Mouse (Mus musculus): ENCODE results near the gene U2af1l4. TPM values are rescaled to one million over a fixed set of nuclear protein-coding genes. Genes with fewer than 3 reads are reported as not detected.

U2af1l4 gene
- polyA plus RNA-seq, 1 experiment, result 62.1 TPM

GRCm38 (mm10) chr7:30552102-30553020 is 10.7 kb upstream of the U2af1l4 start, which contains the start of the genes Hspb6 and Proser3:
Hspb6 (plus strand) TSS chr7:30552178.
Proser3 (minus strand) TSS chr7:30552299.
- Histone ChIP-seq H3K27ac (ENCODE audit: insufficient read depth, low read depth, low read length) (peak within 1 kb of the TSS; percentile 83), H3K4me1 (ENCODE audit: control insufficient read depth, insufficient read depth, low read length) (peaks cover 5% of the 10 kb centered on the region), H3K4me3 (ENCODE audit: insufficient read depth, low read length) (peak within 1 kb of the TSS; percentile 89)
- no peak for TF ChIP-seq POLR2A (IDR thresholded peaks at IDR 0.05; ENCODE audit: borderline replicate concordance, low read depth, low read length)
- TF ChIP-seq CTCF (IDR thresholded peaks at IDR 0.05; ENCODE audit: low read depth, low read length), result no peak

- no peak for TF ChIP-seq POLR2A (IDR thresholded peaks at IDR 0.05; ENCODE audit: borderline replicate concordance, low read depth, low read length)
- TF ChIP-seq CTCF (IDR thresholded peaks at IDR 0.05; ENCODE audit: low read depth, low read length), result no peak
- Histone ChIP-seq H3K4me1 (ENCODE audit: control insufficient read depth, insufficient read depth, low read length) (peaks cover 6% of the 10 kb centered on the region), H3K4me3 (ENCODE audit: insufficient read depth, low read length) (peak overlapping the region; percentile 89), H3K27ac (ENCODE audit: insufficient read depth, low read depth, low read length) (peak overlapping the region; percentile 37)
Measured at GRCm38 (mm10) chr7:30553021-30553589, 10.0 kb upstream of the U2af1l4 start.

GRCm38 (mm10) chr7:30553810-30554584 is 9.1 kb upstream of the U2af1l4 start:
- no peak for TF ChIP-seq CTCF (IDR thresholded peaks at IDR 0.05; ENCODE audit: low read depth, low read length)
- TF ChIP-seq POLR2A (IDR thresholded peaks at IDR 0.05; ENCODE audit: borderline replicate concordance, low read depth, low read length), result no peak
- Histone ChIP-seq H3K4me3 (ENCODE audit: insufficient read depth, low read length) (no peak overlapping the region), H3K4me1 (ENCODE audit: control insufficient read depth, insufficient read depth, low read length) (peaks cover 11% of the 10 kb centered on the region), H3K27ac (ENCODE audit: insufficient read depth, low read depth, low read length) (no peak overlapping the region)

- no peak overlapping the region for H3K4me3 ChIP-seq (ENCODE audit: insufficient read depth, low read length)
- no peak overlapping the region for H3K27ac ChIP-seq (ENCODE audit: insufficient read depth, low read depth, low read length)
- no peak for TF ChIP-seq CTCF (IDR thresholded peaks at IDR 0.05; ENCODE audit: low read depth, low read length)
- TF ChIP-seq POLR2A (IDR thresholded peaks at IDR 0.05; ENCODE audit: borderline replicate concordance, low read depth, low read length), result no peak
- peaks cover 17% of the 10 kb centered on the region for H3K4me1 ChIP-seq (ENCODE audit: control insufficient read depth, insufficient read depth, low read length)
Measured at GRCm38 (mm10) chr7:30556894-30557536, 6.1 kb upstream of the U2af1l4 start.

- TF ChIP-seq POLR2A (IDR thresholded peaks at IDR 0.05; ENCODE audit: borderline replicate concordance, low read depth, low read length), result no peak
- no peak for TF ChIP-seq CTCF (IDR thresholded peaks at IDR 0.05; ENCODE audit: low read depth, low read length)
- H3K4me1 ChIP-seq (ENCODE audit: control insufficient read depth, insufficient read depth, low read length), result peaks cover 17% of the 10 kb centered on the region
- peak overlapping the region; percentile 86 for H3K4me3 ChIP-seq (ENCODE audit: insufficient read depth, low read length)
- no peak overlapping the region for H3K27ac ChIP-seq (ENCODE audit: insufficient read depth, low read depth, low read length)
Measured at GRCm38 (mm10) chr7:30557901-30558514, 5.1 kb upstream of the U2af1l4 start.

- Histone ChIP-seq H3K4me3 (ENCODE audit: insufficient read depth, low read length) (peak overlapping the region; percentile 86), H3K4me1 (ENCODE audit: control insufficient read depth, insufficient read depth, low read length) (peaks cover 12% of the 10 kb centered on the region), H3K27ac (ENCODE audit: insufficient read depth, low read depth, low read length) (peak overlapping the region; percentile 67)
- TF ChIP-seq CTCF (IDR thresholded peaks at IDR 0.05; ENCODE audit: low read depth, low read length), result no peak
- TF ChIP-seq POLR2A (IDR thresholded peaks at IDR 0.05; ENCODE audit: borderline replicate concordance, low read depth, low read length), result no peak
Measured at GRCm38 (mm10) chr7:30558656-30559442, 4.3 kb upstream of the U2af1l4 start.

GRCm38 (mm10) chr7:30559443-30559954 is 3.6 kb upstream of the U2af1l4 start, which contains the start of gene Lin37:
Lin37 (minus strand) TSS chr7:30559838.
- no peak for TF ChIP-seq POLR2A (IDR thresholded peaks at IDR 0.05; ENCODE audit: borderline replicate concordance, low read depth, low read length)
- no peak for TF ChIP-seq CTCF (IDR thresholded peaks at IDR 0.05; ENCODE audit: low read depth, low read length)
- H3K4me1 ChIP-seq (ENCODE audit: control insufficient read depth, insufficient read depth, low read length), result peaks cover 15% of the 10 kb centered on the region
- peak within 1 kb of the TSS; percentile 67 for H3K27ac ChIP-seq (ENCODE audit: insufficient read depth, low read depth, low read length)
- H3K4me3 ChIP-seq (ENCODE audit: insufficient read depth, low read length), result peak within 1 kb of the TSS; percentile 86

GRCm38 (mm10) chr7:30560296-30560695 is 2.8 kb upstream of the U2af1l4 start:
- peaks cover 15% of the 10 kb centered on the region for H3K4me1 ChIP-seq (ENCODE audit: control insufficient read depth, insufficient read depth, low read length)
- H3K4me3 ChIP-seq (ENCODE audit: insufficient read depth, low read length), result no peak overlapping the region
- H3K27ac ChIP-seq (ENCODE audit: insufficient read depth, low read depth, low read length), result no peak overlapping the region
- TF ChIP-seq CTCF (IDR thresholded peaks at IDR 0.05; ENCODE audit: low read depth, low read length), result no peak
- TF ChIP-seq POLR2A (IDR thresholded peaks at IDR 0.05; ENCODE audit: borderline replicate concordance, low read depth, low read length), result no peak

Data from bone marrow macrophage, adult 2 months (primary cell).